In genomic region chr13:54948531-54949493, GRCm38 (mm10) we compare ENCODE assay signal across 8 mouse cellular contexts. TPM values are rescaled to one million over a fixed set of nuclear protein-coding genes. Genes with fewer than 3 reads are reported as not detected.
DNase-seq lines count a peak whose midpoint lies in the region; ATAC-seq and TF ChIP-seq lines count a peak whose summit lies in the region.

Gene Unc5a (plus strand): TSS chr13:54949411.

- H3K4me3 ChIP-seq in embryonic fibroblast, embryonic 13.5 days (ENCODE audit: insufficient read depth, low read length), result peak within 1 kb of the TSS; percentile 42
- H3K4me3 ChIP-seq in heart, embryonic 16.5 days (ENCODE audit: low read length), result peak within 1 kb of the TSS; percentile 59
- H3K4me3 ChIP-seq in small intestine, adult 2 months (ENCODE audit: low read depth, low read length), result peak within 1 kb of the TSS; percentile 68

- no peak for TF ChIP-seq CTCF in embryonic fibroblast, embryonic 13.5 days (IDR thresholded peaks at IDR 0.05; ENCODE audit: borderline replicate concordance, insufficient read depth, low read length)
- TF ChIP-seq CTCF in small intestine, adult 2 months (IDR thresholded peaks at IDR 0.05; ENCODE audit: extremely low read depth, insufficient read length, insufficient replicate concordance, low read depth, low read length), result no peak

- H3K4me2 ChIP-seq in heart, embryonic 16.5 days (ENCODE audit: low read depth, low read length), result peak within 1 kb of the TSS; percentile 94

- H3K9ac ChIP-seq in heart, embryonic 16.5 days (ENCODE audit: low read length), result peak within 1 kb of the TSS; percentile 63

- peak; percentile 61 for ATAC-seq in heart, embryonic 16.5 days (replicated peaks; ENCODE audit: extremely low read depth, insufficient read depth, low FRiP score)
- ATAC-seq in megakaryocyte-erythroid progenitor cell, adult 5-6 weeks (replicated peaks; ENCODE audit: low FRiP score, low TSS enrichment, poor library complexity, severe bottlenecking), result no peak

- WGBS in heart, embryonic 16.5 days, result under 1% methylated on average over 71 of the region's 91 CpGs
- 1% methylated on average over 82 of the region's 91 CpGs for WGBS in small intestine, adult 2 months

- no peak for TF ChIP-seq POLR2A in embryonic fibroblast, embryonic 13.5 days (IDR thresholded peaks at IDR 0.05; ENCODE audit: low read depth, low read length)
- TF ChIP-seq POLR2A in small intestine, adult 2 months (IDR thresholded peaks at IDR 0.05; ENCODE audit: low read depth, low read length), result no peak

- H3K36me3 ChIP-seq in heart, embryonic 16.5 days (ENCODE audit: control insufficient read depth, insufficient read depth), result no peaks in the 10 kb centered on the region
- no peaks in the 10 kb centered on the region for H3K36me3 ChIP-seq in small intestine, adult 2 months (ENCODE audit: control insufficient read depth, insufficient read depth, low read length)

- H3K4me1 ChIP-seq in embryonic fibroblast, embryonic 13.5 days (ENCODE audit: control insufficient read depth, insufficient read depth, low read length), result no peaks in the 10 kb centered on the region
- peaks cover 9% of the 10 kb centered on the region; the same call in 1 of the 2 replicates for H3K4me1 ChIP-seq in heart, embryonic 16.5 days (ENCODE audit: control insufficient read depth, insufficient read depth, low read length)
- no peaks in the 10 kb centered on the region; the same call in 1 of the 2 replicates for H3K4me1 ChIP-seq in small intestine, adult 2 months (ENCODE audit: control insufficient read depth, insufficient read depth, insufficient read length, low read length)

- DNase-seq in R1 (ENCODE audit: low read depth, low spot score), result peak; percentile 87
- peak; percentile 93 for DNase-seq in brain, adult 2 months (ENCODE audit: low read depth, low spot score)
- DNase-seq in layer of hippocampus, postnatal 10 days (ENCODE audit: low spot score in 2 of 2), result peak; percentile 77 to 85
- peak; percentile 10 for DNase-seq in lung, postnatal 14 days

- no peaks in the 10 kb centered on the region for H3K9me3 ChIP-seq in heart, embryonic 16.5 days (replicated peaks; ENCODE audit: control insufficient read depth, low read length)

- peaks cover 87% of the 10 kb centered on the region for H3K27me3 ChIP-seq in heart, embryonic 16.5 days (ENCODE audit: control insufficient read depth, insufficient read depth, low read length)
- peaks cover 22% of the 10 kb centered on the region for H3K27me3 ChIP-seq in small intestine, adult 2 months (ENCODE audit: control insufficient read depth, insufficient read depth, low read length)

- H3K27ac ChIP-seq in embryonic fibroblast, embryonic 13.5 days (ENCODE audit: insufficient read depth, low read length), result no peak within 1 kb of the TSS
- H3K27ac ChIP-seq in heart, embryonic 16.5 days (ENCODE audit: low read length), result no peak within 1 kb of the TSS
- no peak within 1 kb of the TSS for H3K27ac ChIP-seq in small intestine, adult 2 months (ENCODE audit: insufficient read depth, low read depth, low read length)

RNA-seq across cellular contexts. Expression of gene Unc5a, which starts in this region (rescaled TPM):
- polyA plus RNA-seq in embryonic fibroblast, embryonic 13.5 days (2011; ENCODE audit: insufficient read length, low read depth, missing spikeins), result 2.5 and 2.9 TPM in 2 replicates
- polyA plus RNA-seq in heart, embryonic 16.5 days (2015; fragmentation: Nextera tagmentation; extraction: Ambion mirVana), result 1.5 and 1.7 TPM in 2 replicates
- total RNA-seq in layer of hippocampus, postnatal 10 days (2021), result 10 to 100 TPM; 89.8 to 92.8 TPM
- polyA plus RNA-seq in small intestine, adult 2 months (2012; rRNA removed), result 4.4 and 5.1 TPM in 2 replicates
- total RNA-seq in megakaryocyte-erythroid progenitor cell, adult 5-6 weeks (2014; fragmentation: Nextera tagmentation), result 0.04 TPM in 1 of 2 replicates, not detected in the other
- 0.27 TPM in 1 of 2 replicates, not detected in the other for total RNA-seq in megakaryocyte-erythroid progenitor cell, adult 5-6 weeks (2017)

Comparison
In these comparisons a context has a peak if more than half of its experiments do, and no peak if none do; other contexts are left out.
1. RNA of gene Unc5a (total RNA-seq): 89.8 to 92.8 TPM in layer of hippocampus, postnatal 10 days; 0.04 to 0.27 TPM in megakaryocyte-erythroid progenitor cell, adult 5-6 weeks; every median in the first group is over 10 times any median in the second.
2. DNase-seq: peak in every context shown above with its lines; median percentile 93 in brain, adult 2 months; 87 in R1; 81 in layer of hippocampus, postnatal 10 days; 10 in lung, postnatal 14 days.
3. Peak in every context shown above with its lines, with median percentiles within 50 percentile points of each other: H3K4me3 ChIP-seq.